Mouse (Mus musculus) brain, embryonic 18.5 days (tissue): ENCODE data around the gene Gcc1.
A peak's percentile ranks its signal among the peaks of the same experiment; 100 is the strongest.

Experiments
- DNase-seq: peaks from one replicate; pipeline ENCODE4 v3.0.0-alpha.2; 2012; ENCODE audit warnings: low read depth, low spot score

Gene Gcc1

GRCm38 (mm10) chr6:28422651-28423290, 5.4 kb downstream of the Gcc1 start:
- DNase-seq, result no peak

GRCm38 (mm10) chr6:28421469-28422000, 6.7 kb downstream of the Gcc1 start:
- DNase-seq, result peak; percentile 74

- DNase-seq, result no peak
Measured at GRCm38 (mm10) chr6:28420865-28421264, 7.3 kb downstream of the Gcc1 start.

- DNase-seq, result no peak
Measured at GRCm38 (mm10) chr6:28420361-28420760, 7.8 kb downstream of the Gcc1 start.

GRCm38 (mm10) chr6:28419673-28420072, 8.5 kb downstream of the Gcc1 start:
- no peak for DNase-seq

- DNase-seq, result no peak
Measured at GRCm38 (mm10) chr6:28418449-28418848, 9.7 kb downstream of the Gcc1 start.

GRCm38 (mm10) chr6:28416981-28417380, 11.2 kb downstream of the Gcc1 start:
- no peak for DNase-seq

- DNase-seq, result no peak
Measured at GRCm38 (mm10) chr6:28411236-28411635, 17.0 kb downstream of the Gcc1 start.

- no peak for DNase-seq
Measured at GRCm38 (mm10) chr6:28410053-28410452, 18.1 kb downstream of the Gcc1 start.

GRCm38 (mm10) chr6:28399791-28400190, 28.4 kb downstream of the Gcc1 start:
- DNase-seq, result no peak

- no peak for DNase-seq
Measured at GRCm38 (mm10) chr6:28398726-28399125, 29.5 kb downstream of the Gcc1 start.

GRCm38 (mm10) chr6:28397681-28398203, 30.4 kb downstream of the Gcc1 start, which contains the start of gene Zfp800:
Zfp800 (minus strand) TSS chr6:28398005.
- DNase-seq, result no peak

- DNase-seq, result no peak
Measured at GRCm38 (mm10) chr6:28396853-28397457, 31.2 kb downstream of the Gcc1 start.

GRCm38 (mm10) chr6:28396051-28396852, 31.9 kb downstream of the Gcc1 start:
- no peak for DNase-seq

GRCm38 (mm10) chr6:28389038-28389437, 39.2 kb downstream of the Gcc1 start:
- DNase-seq, result no peak

GRCm38 (mm10) chr6:28385169-28385568, 43.0 kb downstream of the Gcc1 start:
- no peak for DNase-seq

- DNase-seq, result no peak
Measured at GRCm38 (mm10) chr6:28381983-28382382, 46.2 kb downstream of the Gcc1 start.

GRCm38 (mm10) chr6:28369966-28370683, 58.1 kb downstream of the Gcc1 start:
- no peak for DNase-seq

GRCm38 (mm10) chr6:28367575-28367974, 60.6 kb downstream of the Gcc1 start:
- DNase-seq, result no peak
